Mouse (Mus musculus) kidney, embryonic 16.5 days (tissue): Measurements from ENCODE around the gene Hoxa7. TPM values are rescaled to one million over a fixed set of nuclear protein-coding genes. Genes with fewer than 3 reads are reported as not detected.

ENCODE experiments used
- ATAC-seq: fragments of 200-750 bp; cut with Nextera tagmentation; 2 replicates; pipeline ENCODE4 v1.8.0; 2017; ENCODE audit warnings: moderate TSS enrichment; ENCODE audit not compliant: low FRiP score, low TSS enrichment
- H3K27ac ChIP-seq: fragments of 300-500 bp; sonication (generic); 2 replicates; pipeline ENCODE4 v1.5.1; 2014; ENCODE audit warnings: low read length
- H3K27me3 ChIP-seq: fragments of 300-500 bp; sonication (generic); 2 replicates; pipeline ENCODE4 v1.6.1; 2014; ENCODE audit warnings: low read length, control low read depth, mixed read lengths; ENCODE audit not compliant: insufficient read depth
- H3K36me3 ChIP-seq: fragments of 300-500 bp; sonication (generic); 2 replicates; pipeline ENCODE4 v1.6.1; 2014; ENCODE audit warnings: low read length, control low read depth, mixed read lengths; ENCODE audit not compliant: insufficient read depth
- H3K4me1 ChIP-seq: fragments of 300-500 bp; sonication (generic); 2 replicates; pipeline ENCODE4 v1.6.1; 2014; ENCODE audit warnings: low read length, control low read depth, mixed read lengths; ENCODE audit not compliant: insufficient read depth
- H3K4me2 ChIP-seq: fragments of 300-500 bp; sonication (generic); replicated peaks from 2 replicates; pipeline ENCODE4 v1.6.1; 2014; ENCODE audit warnings: low read depth, low read length
- H3K4me3 ChIP-seq: fragments of 300-500 bp; sonication (generic); 2 replicates; pipeline ENCODE4 v1.5.1; 2014; ENCODE audit warnings: mild to moderate bottlenecking, low read length
- H3K9ac ChIP-seq: fragments of 300-500 bp; sonication (generic); replicated peaks from 2 replicates; pipeline ENCODE4 v1.6.1; 2014; ENCODE audit warnings: low read length
- H3K9me3 ChIP-seq: fragments of 300-500 bp; sonication (generic); 2 replicates; pipeline ENCODE4 v1.6.1; 2016; ENCODE audit warnings: low read length, control low read depth
- WGBS: fragments of 180-500 bp; shearing (Covaris S2); extraction: QIAGEN DNeasy Blood & Tissue Kit; methylation state at CpG from one replicate; pipeline ENCODE4 v1.1.7; 2014; 5-methylcytosine and 5-hydroxymethylcytosine counted together
- polyA plus RNA-seq: library from polyadenylated mRNA; unstranded; fragments of >200 nt; fragmentation: Nextera tagmentation; extraction: Ambion mirVana; gene quantifications from 2 replicates; pipeline ENCODE4 v1.2.1, GENCODE M21; 2015

The Hoxa7 gene
- polyA plus RNA-seq, 1 experiment from 2014 or later = 25.7 TPM

DNA sequence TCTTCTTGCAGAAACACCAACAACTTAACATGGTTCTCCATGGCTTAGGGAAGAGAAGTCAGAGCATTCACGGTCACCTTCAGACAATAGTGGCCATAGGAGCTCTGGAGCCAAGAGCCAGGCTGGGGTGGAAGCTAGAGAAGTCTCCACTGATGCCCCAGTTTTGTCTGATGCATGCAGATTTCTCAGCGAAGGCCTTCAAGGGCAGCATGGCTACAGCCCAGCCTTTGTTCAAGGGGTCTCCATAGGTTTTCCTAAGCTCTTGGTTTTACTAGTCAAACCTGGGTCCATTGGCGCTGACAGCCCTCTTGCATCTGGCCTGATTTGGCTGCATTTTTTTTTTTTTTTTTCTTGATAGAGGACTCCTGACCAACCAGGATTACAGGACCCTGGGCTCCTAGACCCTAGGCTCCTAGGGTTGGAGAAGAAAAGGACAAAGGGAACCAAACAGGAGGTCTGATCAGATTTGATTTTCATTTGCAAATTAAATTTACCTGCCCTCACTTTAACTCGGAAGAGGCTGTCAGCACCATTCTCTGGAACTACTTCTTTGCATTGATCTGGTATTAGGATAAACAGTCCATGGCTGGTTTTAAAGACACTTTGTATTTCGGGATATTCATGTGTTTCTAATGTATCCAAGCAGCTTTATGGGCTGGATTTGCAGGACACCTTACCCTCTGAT, 42.6 kb upstream of the Hoxa7 start:
- H3K4me3 ChIP-seq = no peak overlapping the region
- H3K27me3 ChIP-seq = peaks cover 89% of the 10 kb centered on the region
- H3K4me1 ChIP-seq = peaks cover 13% of the 10 kb centered on the region; the same call in 1 of the 2 replicates
- no peaks in the 10 kb centered on the region for H3K36me3 ChIP-seq
- H3K4me2 ChIP-seq = no peak overlapping the region
- 7% methylated on average over 5 of the region's 5 CpGs for WGBS
- ATAC-seq = no peak
- H3K9me3 ChIP-seq = no peaks in the 10 kb centered on the region
- H3K9ac ChIP-seq = no peak overlapping the region
- no peak overlapping the region for H3K27ac ChIP-seq

- Histone ChIP-seq H3K4me3 (no peak overlapping the region), H3K9ac (no peak overlapping the region), H3K9me3 (no peaks in the 10 kb centered on the region), H3K27me3 (peaks cover 88% of the 10 kb centered on the region), H3K27ac (no peak overlapping the region), H3K4me2 (no peak overlapping the region), H3K4me1 (peaks cover 13% of the 10 kb centered on the region; the same call in 1 of the 2 replicates), H3K36me3 (no peaks in the 10 kb centered on the region)
- ATAC-seq = no peak
- 3% methylated on average over 6 of the region's 6 CpGs for WGBS
Measured at GRCm38 (mm10) chr6:52263321-52263585, 41.6 kb upstream of the Hoxa7 start.

DNA sequence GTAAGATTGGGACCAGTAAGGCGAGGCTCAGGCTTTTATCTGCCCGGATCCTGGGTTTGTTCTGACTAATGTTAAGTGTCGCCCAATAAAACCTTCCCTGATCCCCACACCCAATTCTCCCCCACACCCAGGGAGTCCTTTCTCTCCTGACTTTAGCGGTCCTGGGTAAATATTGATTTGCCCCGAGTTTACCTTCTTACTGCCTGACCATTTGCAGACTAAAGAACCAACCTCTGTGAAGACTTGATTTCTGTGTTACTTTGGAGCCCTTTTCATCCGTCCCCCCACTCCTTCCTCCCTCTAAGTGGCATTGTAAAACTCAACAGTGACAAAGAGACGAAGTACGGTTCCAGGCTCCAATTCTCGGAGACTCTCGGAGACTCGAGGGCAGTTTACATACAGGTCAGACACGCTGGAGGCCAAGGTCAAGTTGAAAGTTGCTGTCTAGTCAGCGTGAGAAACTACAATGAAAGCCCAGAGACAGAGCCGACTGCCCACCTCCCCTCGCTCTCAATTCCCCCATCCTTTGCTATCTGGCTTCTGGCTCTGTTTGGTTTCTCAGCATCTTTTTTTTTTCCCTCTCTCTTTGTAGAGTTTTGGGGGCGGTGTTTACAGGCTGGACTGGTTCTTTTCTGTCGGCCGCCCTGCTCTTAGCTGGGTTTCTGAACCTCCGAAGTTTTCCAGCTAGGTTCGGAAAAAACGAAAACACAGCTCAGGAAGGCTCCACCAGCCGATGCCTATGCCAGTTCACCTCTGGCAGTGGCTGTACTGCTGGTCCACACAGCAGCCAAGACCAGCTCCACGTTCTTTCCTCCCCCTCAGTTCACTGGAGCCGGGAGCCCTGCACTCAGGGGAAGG, 41.0 kb upstream of the Hoxa7 start:
- Histone ChIP-seq H3K27ac (no peak overlapping the region), H3K4me1 (peaks cover 13% of the 10 kb centered on the region; the same call in 1 of the 2 replicates), H3K4me2 (no peak overlapping the region), H3K9me3 (no peaks in the 10 kb centered on the region), H3K4me3 (no peak overlapping the region), H3K9ac (no peak overlapping the region), H3K36me3 (no peaks in the 10 kb centered on the region), H3K27me3 (peaks cover 85% of the 10 kb centered on the region)
- 1% methylated on average over 24 of the region's 24 CpGs for WGBS
- no peak for ATAC-seq

DNA sequence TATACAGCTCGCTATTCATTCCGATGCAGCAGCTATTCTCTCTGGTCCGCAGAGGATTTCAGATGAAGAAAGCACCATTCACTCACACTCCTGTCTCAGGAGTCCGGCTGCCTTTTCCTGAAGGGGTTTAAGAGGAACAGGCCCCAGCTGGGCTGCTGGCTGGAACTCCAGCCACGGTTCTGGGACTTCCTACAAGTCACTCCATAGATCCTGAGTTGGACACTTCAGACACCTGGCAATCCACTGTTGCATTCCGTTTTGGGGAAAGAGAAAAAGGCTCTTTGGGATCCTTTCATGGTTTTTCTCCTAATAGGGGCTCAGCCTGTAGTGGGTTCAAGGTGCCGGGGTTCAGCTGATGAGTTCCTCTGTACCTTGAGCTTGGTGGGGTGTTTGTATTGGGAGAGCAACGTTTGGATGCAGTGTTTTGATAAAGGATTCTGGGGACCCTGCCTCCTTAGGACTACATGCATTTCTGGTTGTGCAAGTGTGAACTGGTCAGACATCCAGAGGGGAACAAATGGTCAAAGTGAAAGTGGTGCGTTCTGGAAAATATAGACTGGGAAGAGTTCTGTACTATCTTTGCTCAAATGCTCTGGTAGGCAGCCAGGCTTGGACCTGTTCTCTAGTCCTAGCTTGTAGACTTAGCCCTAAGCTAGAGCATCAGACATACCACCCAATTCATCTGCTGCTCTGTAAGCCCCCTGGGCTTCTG, 40.3 kb upstream of the Hoxa7 start:
- ATAC-seq = no peak
- WGBS = 4% methylated on average over 9 of the region's 9 CpGs
- H3K4me1 ChIP-seq = peaks cover 13% of the 10 kb centered on the region; the same call in 1 of the 2 replicates
- no peak overlapping the region for H3K4me2 ChIP-seq
- H3K4me3 ChIP-seq = no peak overlapping the region
- no peaks in the 10 kb centered on the region for H3K36me3 ChIP-seq
- H3K27me3 ChIP-seq = peaks cover 84% of the 10 kb centered on the region
- H3K9ac ChIP-seq = no peak overlapping the region
- H3K27ac ChIP-seq = no peak overlapping the region
- H3K9me3 ChIP-seq = no peaks in the 10 kb centered on the region

DNA sequence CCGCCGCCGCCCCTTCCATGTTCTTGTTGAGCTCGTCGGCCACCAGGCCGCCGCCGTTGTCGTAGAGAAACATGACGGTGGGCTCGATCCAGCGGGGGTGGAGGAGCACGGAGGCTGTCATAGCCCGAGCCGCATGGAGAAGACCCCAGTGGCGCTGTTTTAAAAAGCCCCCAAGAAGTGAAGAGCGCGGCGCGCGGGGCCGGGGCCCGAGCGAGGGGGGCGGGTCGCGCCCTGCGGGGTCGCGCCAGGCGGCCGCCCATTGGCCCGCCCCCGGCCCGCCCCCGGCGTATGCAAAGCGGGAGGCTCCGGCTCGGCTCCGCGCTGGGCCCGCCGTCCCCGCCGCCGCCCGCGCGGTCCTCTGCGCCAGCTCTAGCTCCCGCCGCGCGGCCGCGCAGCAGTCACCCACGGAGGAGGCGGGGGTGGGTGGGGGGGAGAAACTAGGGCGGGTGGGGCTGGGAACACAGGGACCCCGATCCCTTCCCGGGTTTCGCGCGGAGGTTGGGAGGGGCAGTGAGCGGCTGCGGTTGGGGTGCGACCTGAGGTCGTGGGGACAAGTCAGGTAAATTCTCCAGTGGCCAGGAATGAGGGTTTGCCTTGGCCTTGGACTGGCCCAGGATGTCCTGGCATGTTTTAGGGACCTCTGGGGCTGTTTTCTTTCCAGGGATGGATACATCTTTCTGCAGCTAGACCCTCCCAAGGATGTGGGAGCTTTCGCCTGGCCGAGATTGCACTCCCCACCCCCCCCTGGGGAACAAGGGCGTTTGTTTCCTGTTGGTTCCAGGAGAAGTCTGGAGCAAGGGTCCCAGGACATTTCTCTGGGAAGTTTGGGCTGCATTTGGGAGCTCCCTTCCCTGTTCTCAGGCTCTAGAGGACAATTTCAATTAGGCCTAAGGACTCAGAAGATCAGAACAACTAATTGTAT, 39.3 kb upstream of the Hoxa7 start, which contains the start of gene Hoxa13:
Gene Hoxa13, minus strand, starts transcription at position 227 of the 922 bp plus-strand sequence.
- peak within 1 kb of the TSS; percentile 59 for H3K4me2 ChIP-seq
- H3K27ac ChIP-seq = no peak within 1 kb of the TSS
- peaks cover 80% of the 10 kb centered on the region for H3K27me3 ChIP-seq
- WGBS = under 1% methylated on average over 55 of the region's 72 CpGs
- ATAC-seq = peak; percentile 65; the same call in 1 of the 2 replicates
- H3K9me3 ChIP-seq = no peaks in the 10 kb centered on the region
- no peaks in the 10 kb centered on the region for H3K36me3 ChIP-seq
- no peak within 1 kb of the TSS for H3K9ac ChIP-seq
- H3K4me1 ChIP-seq = peaks cover 13% of the 10 kb centered on the region; the same call in 1 of the 2 replicates
- peak within 1 kb of the TSS; percentile 50 for H3K4me3 ChIP-seq

DNA sequence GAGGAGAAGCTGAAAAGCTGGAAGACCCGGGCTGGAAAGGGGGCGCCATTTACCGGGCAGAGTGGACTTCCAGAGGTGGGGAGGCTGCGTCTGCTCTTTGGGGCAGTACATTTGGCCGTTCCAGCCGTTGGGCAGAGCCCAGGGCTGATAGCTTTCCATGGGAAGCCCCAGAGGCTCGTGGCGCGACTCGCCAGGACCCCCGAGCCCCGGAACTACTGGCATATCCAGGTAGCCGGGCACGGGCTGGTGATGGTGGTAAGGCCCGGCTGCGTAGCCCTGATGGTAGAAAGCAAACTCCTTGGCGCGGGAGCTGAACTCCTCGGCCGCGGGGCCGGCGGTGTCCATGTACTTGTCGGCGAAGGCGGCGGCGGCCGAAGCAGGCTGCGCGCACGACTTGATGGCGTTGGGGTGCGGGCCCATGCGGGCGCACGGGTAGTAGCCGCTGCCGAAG, 38.2 kb upstream of the Hoxa7 start:
- Histone ChIP-seq H3K27ac (no peak overlapping the region), H3K4me3 (peak overlapping the region; percentile 50), H3K4me1 (peaks cover 13% of the 10 kb centered on the region; the same call in 1 of the 2 replicates), H3K27me3 (peaks cover 78% of the 10 kb centered on the region), H3K9me3 (no peaks in the 10 kb centered on the region), H3K9ac (no peak overlapping the region), H3K4me2 (peak overlapping the region; percentile 59), H3K36me3 (no peaks in the 10 kb centered on the region)
- under 1% methylated on average over 39 of the region's 39 CpGs for WGBS
- ATAC-seq = peak; percentile 46

GRCm38 (mm10) chr6:52259081-52259790, 37.6 kb upstream of the Hoxa7 start:
- Histone ChIP-seq H3K9ac (no peak overlapping the region), H3K4me2 (no peak overlapping the region), H3K36me3 (no peaks in the 10 kb centered on the region)

DNA sequence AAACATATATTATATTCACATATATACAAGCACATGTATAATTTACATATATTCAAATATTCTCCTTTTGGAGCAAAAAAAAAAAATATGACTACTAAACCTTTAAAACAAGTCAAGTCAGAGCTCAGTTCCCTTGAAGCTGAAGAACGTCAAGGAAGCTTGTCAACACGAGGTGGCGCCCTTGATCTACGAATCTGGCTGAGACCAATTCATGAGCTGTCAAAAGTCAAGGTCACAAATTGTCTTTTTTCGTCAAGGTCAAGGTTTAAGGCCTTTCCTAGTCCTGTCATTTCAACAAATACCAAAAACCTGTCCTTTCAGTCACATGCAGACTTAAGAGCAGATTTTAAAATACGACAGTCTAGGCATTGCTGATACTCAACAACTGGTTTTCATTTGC, 35.3 kb upstream of the Hoxa7 start:
- WGBS = 0% methylated on average over 6 of the region's 6 CpGs
- Histone ChIP-seq H3K36me3 (no peaks in the 10 kb centered on the region), H3K4me1 (peaks cover 23% of the 10 kb centered on the region), H3K4me3 (no peak overlapping the region), H3K9ac (no peak overlapping the region), H3K27me3 (peaks cover 74% of the 10 kb centered on the region), H3K27ac (no peak overlapping the region), H3K4me2 (no peak overlapping the region), H3K9me3 (no peaks in the 10 kb centered on the region)
- no peak for ATAC-seq

More at GRCm38 (mm10) chr6:52259081-52259790, 37.6 kb upstream of the Hoxa7 start:
- Histone ChIP-seq H3K4me3 (peak overlapping the region; percentile 50), H3K9me3 (no peaks in the 10 kb centered on the region), H3K27ac (no peak overlapping the region), H3K27me3 (peaks cover 73% of the 10 kb centered on the region), H3K4me1 (peaks cover 13% of the 10 kb centered on the region; the same call in 1 of the 2 replicates)
- 2% methylated on average over 24 of the region's 25 CpGs for WGBS
- no peak for ATAC-seq
